Comparison of ENCODE assay signal across 8 mouse cellular contexts in genomic region chr11:86472771-86473171, GRCm38 (mm10). TPM values are rescaled to one million over a fixed set of nuclear protein-coding genes. Genes with fewer than 3 reads are reported as not detected.
DNase-seq lines count a peak whose midpoint lies in the region; ATAC-seq and TF ChIP-seq lines count a peak whose summit lies in the region.

No protein-coding gene starts in this region.

- peak; percentile 42 for DNase-seq in cerebellum, adult 11 months
- DNase-seq in cerebellum, postnatal 4 days (ENCODE audit: low spot score in 2 of 2), result no peak
- no peak for DNase-seq in lung, adult 2 months
- DNase-seq in embryonic facial prominence, embryonic 14.5 days (ENCODE audit: low spot score), result peak; percentile 61
- DNase-seq in induced T-regulatory cell, adult 2 months (ENCODE audit: low read depth), result peak; percentile 62
- DNase-seq in MN1 (ENCODE audit: low spot score), result no peak

- H3K9ac ChIP-seq in lung, embryonic 16.5 days (ENCODE audit: low read length), result 0 out of 2 replicates have a peak overlapping the region, but pooled peaks have one; percentile 39
- H3K9ac ChIP-seq in embryonic facial prominence, embryonic 14.5 days (ENCODE audit: low read depth, low read length), result peak overlapping the region; percentile 36; the same call in 1 of the 2 replicates
- no peak overlapping the region for H3K9ac ChIP-seq in neural tube, embryonic 13.5 days

- H3K4me1 ChIP-seq in lung, embryonic 16.5 days (replicated peaks; ENCODE audit: control insufficient read depth, insufficient read depth, low read length), result peaks cover 10% of the 10 kb centered on the region
- peaks cover 4% of the 10 kb centered on the region for H3K4me1 ChIP-seq in lung, adult 2 months (ENCODE audit: control insufficient read depth, insufficient read depth, low read length)
- peaks cover 14% of the 10 kb centered on the region; the same call in 1 of the 2 replicates for H3K4me1 ChIP-seq in embryonic facial prominence, embryonic 14.5 days (ENCODE audit: control insufficient read depth, insufficient read depth, low read length)
- H3K4me1 ChIP-seq in neural tube, embryonic 13.5 days (replicated peaks), result peaks cover 4% of the 10 kb centered on the region; the same call in 1 of the 2 replicates

- no peaks in the 10 kb centered on the region for H3K36me3 ChIP-seq in lung, embryonic 16.5 days (ENCODE audit: control insufficient read depth, insufficient read depth, low read length)
- H3K36me3 ChIP-seq in embryonic facial prominence, embryonic 14.5 days (ENCODE audit: control insufficient read depth, insufficient read depth, low read length), result no peaks in the 10 kb centered on the region
- no peaks in the 10 kb centered on the region for H3K36me3 ChIP-seq in neural tube, embryonic 13.5 days

- 11% methylated on average over 7 of the region's 7 CpGs for WGBS in lung, embryonic 16.5 days
- 9% methylated on average over 7 of the region's 7 CpGs for WGBS in lung, adult 2 months
- WGBS in embryonic facial prominence, embryonic 14.5 days, result 12% methylated on average over 7 of the region's 7 CpGs
- WGBS in neural tube, embryonic 13.5 days, result 42% methylated on average over 7 of the region's 7 CpGs

- no peak for TF ChIP-seq CTCF in lung, adult 2 months (IDR thresholded peaks at IDR 0.05; ENCODE audit: insufficient read depth, low read length)

- H3K4me2 ChIP-seq in lung, embryonic 16.5 days (ENCODE audit: low read depth, low read length), result peak overlapping the region; percentile 59
- H3K4me2 ChIP-seq in embryonic facial prominence, embryonic 14.5 days (ENCODE audit: low read depth, low read length), result peak overlapping the region; percentile 52
- H3K4me2 ChIP-seq in neural tube, embryonic 13.5 days, result peak overlapping the region; percentile 11

- H3K27me3 ChIP-seq in lung, embryonic 16.5 days (ENCODE audit: control insufficient read depth, insufficient read depth, low read depth, low read length), result no peaks in the 10 kb centered on the region
- H3K27me3 ChIP-seq in embryonic facial prominence, embryonic 14.5 days (replicated peaks; ENCODE audit: control insufficient read depth, insufficient read depth, low read length), result no peaks in the 10 kb centered on the region
- no peaks in the 10 kb centered on the region for H3K27me3 ChIP-seq in neural tube, embryonic 13.5 days

- no peak for ATAC-seq in lung, embryonic 16.5 days (ENCODE audit: low read depth)
- ATAC-seq in embryonic facial prominence, embryonic 14.5 days (ENCODE audit: low read depth), result no peak
- no peak for ATAC-seq in neural tube, embryonic 13.5 days (ENCODE audit: low read depth)

- H3K27ac ChIP-seq in lung, embryonic 16.5 days (ENCODE audit: low read length), result peak overlapping the region; percentile 59; the same call in 1 of the 2 replicates
- peak overlapping the region; percentile 79 for H3K27ac ChIP-seq in embryonic facial prominence, embryonic 14.5 days (replicated peaks; ENCODE audit: low read depth, low read length)
- H3K27ac ChIP-seq in neural tube, embryonic 13.5 days (replicated peaks), result peak overlapping the region; percentile 0; the same call in 1 of the 2 replicates

- TF ChIP-seq POLR2A in lung, adult 2 months (IDR thresholded peaks at IDR 0.05; ENCODE audit: borderline replicate concordance, extremely low read depth, low read depth, low read length), result no peak

- peak overlapping the region; percentile 36 for H3K4me3 ChIP-seq in lung, embryonic 16.5 days (ENCODE audit: low read length)
- H3K4me3 ChIP-seq in lung, adult 2 months (replicated peaks; ENCODE audit: extremely low read depth, low read depth, low read length), result no peak overlapping the region
- H3K4me3 ChIP-seq in embryonic facial prominence, embryonic 14.5 days (ENCODE audit: low read depth, low read length), result peak overlapping the region; percentile 13
- H3K4me3 ChIP-seq in neural tube, embryonic 13.5 days, result no peak overlapping the region

- H3K9me3 ChIP-seq in lung, embryonic 16.5 days (ENCODE audit: control insufficient read depth, low read length), result no peaks in the 10 kb centered on the region
- H3K9me3 ChIP-seq in embryonic facial prominence, embryonic 14.5 days (ENCODE audit: control insufficient read depth, low read length), result no peaks in the 10 kb centered on the region
- H3K9me3 ChIP-seq in neural tube, embryonic 13.5 days, result no peaks in the 10 kb centered on the region

RNA-seq across cellular contexts. Expression of gene Rnft1, which starts 11.7 kb away (rescaled TPM):
- 55.1 and 57.0 TPM in 2 replicates for polyA plus RNA-seq in lung, embryonic 16.5 days (2015; fragmentation: Nextera tagmentation; extraction: Ambion mirVana)
- polyA plus RNA-seq in lung, adult 2 months (2012; rRNA removed), result 4.1 and 4.4 TPM in 2 replicates
- 53.5 and 53.6 TPM in 2 replicates for polyA plus RNA-seq in embryonic facial prominence, embryonic 14.5 days (2014; fragmentation: Nextera tagmentation; extraction: Ambion mirVana)
- polyA plus RNA-seq in neural tube, embryonic 13.5 days (2015; fragmentation: Nextera tagmentation; extraction: Ambion mirVana), result 16.6 and 20.4 TPM in 2 replicates

Comparison
In these comparisons a context has a peak if more than half of its experiments do, and no peak if none do; other contexts are left out.
1. DNase-seq: peak in cerebellum, adult 11 months (single experiment), embryonic facial prominence, embryonic 14.5 days (single experiment) and induced T-regulatory cell, adult 2 months (single experiment); none in cerebellum, postnatal 4 days (0 of 2), lung, adult 2 months (single experiment) and MN1 (single experiment).
2. H3K4me3 ChIP-seq: peak in lung, embryonic 16.5 days (single experiment) and embryonic facial prominence, embryonic 14.5 days (single experiment); none in lung, adult 2 months (single experiment) and neural tube, embryonic 13.5 days (single experiment).
3. H3K27ac ChIP-seq: peak in every context shown above with its lines; median percentile 79 in embryonic facial prominence, embryonic 14.5 days; 59 in lung, embryonic 16.5 days; 0 in neural tube, embryonic 13.5 days.
4. Peak in every context shown above with its lines, with median percentiles within 50 percentile points of each other: H3K4me2 ChIP-seq.